Mouse (Mus musculus) cerebellum, adult 11-12 months (tissue): ENCODE measurements around the gene Cryba4.

Experiments used
- DNase-seq: peaks from one replicate; pipeline ENCODE4 v3.0.0; 2022

The Cryba4 gene

GRCm38 (mm10) chr5:112235806-112236205, 16.5 kb downstream of the Cryba4 start:
- no peak for DNase-seq

DNA sequence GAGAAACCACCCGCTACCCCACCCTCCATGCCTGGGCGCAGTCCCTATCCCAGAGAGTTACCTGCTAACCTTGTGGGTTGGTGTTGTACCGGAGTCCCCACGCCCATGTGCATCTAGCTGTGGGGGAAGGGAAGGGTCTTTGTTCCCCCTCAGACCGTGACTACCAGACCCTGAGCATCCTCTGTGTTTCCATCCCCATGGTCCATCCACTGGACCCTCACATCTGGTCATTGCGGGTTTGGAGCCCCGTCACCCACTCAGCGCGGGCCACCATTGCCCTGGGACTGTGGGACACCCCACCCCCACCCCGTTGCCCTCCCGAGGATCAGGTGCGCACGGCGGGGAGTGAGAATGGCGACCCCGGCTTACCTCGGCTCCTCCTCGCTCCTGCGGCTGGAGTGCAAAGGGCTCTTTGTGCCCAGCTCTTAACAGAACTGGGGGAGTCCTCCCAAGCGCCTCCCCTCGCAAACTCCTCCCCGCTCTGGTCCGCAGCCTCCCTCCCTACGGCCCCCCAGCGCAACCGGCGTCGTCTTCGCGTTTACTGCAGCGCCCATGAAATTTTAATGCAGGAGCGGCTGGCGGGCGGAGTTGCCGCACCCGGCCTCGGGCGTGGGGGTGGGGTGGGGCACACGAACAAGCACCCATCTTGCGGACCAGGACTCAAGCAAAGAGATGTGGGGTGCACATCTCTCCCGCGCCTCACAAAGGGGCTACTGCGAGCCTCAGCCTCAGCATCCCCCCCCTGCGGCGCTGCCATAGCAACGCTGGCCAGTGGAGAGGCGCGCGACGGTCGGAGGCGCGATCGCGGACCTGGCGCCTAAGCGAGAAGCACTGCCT, 23.9 kb downstream of the Cryba4 start:
- DNase-seq = no peak

- DNase-seq = no peak
These were observed 24.4 kb downstream of the Cryba4 start for GRCm38 (mm10) chr5:112227898-112228239.

GRCm38 (mm10) chr5:112227354-112227753, 25.0 kb downstream of the Cryba4 start:
- no peak for DNase-seq

DNA sequence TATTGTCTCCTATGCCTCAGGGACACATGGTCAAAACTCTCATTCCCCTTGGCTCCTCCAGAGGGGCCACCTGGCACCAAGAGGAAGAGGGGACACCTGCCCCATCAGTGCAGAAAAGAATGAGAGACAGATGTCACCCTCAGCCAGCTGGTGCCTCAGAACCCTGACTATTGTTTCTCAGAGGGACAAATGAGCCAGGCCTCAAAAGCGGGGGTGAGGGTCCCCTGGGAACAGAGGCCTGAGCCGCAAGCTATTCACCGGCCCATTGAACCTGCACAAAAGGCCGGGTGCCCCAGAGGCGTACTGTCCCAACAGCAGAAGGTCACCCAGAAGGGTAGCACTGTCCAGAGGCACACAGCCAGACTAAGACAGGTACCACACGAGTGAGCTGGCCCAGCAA, 26.7 kb downstream of the Cryba4 start:
- DNase-seq = no peak

GRCm38 (mm10) chr5:112220203-112220602, 32.1 kb downstream of the Cryba4 start:
- DNase-seq = no peak

DNA sequence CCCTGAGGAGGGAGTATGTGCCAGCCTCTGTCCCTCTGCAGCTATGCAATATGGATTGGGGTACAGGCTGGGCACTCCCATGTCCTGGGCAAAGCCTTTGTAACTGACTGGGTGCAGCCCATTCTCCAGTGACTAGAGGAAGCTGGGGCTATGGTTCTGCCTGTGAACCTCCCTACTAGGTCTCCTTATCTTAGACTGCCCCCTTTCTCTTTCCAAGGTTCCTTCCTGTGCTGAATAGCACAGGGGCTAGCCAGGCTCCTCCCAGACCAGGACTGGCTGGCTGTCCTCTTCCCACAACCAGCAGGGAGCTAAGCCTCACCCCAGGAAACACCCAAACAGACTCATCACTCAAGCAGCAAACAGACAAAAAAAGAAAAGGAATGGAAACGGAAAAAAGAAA, 32.9 kb downstream of the Cryba4 start:
- no peak for DNase-seq

GRCm38 (mm10) chr5:112218679-112219078, 33.6 kb downstream of the Cryba4 start:
- no peak for DNase-seq

GRCm38 (mm10) chr5:112217031-112217430, 35.3 kb downstream of the Cryba4 start:
- DNase-seq = no peak

- no peak for DNase-seq
These were observed 36.0 kb downstream of the Cryba4 start for GRCm38 (mm10) chr5:112216335-112216734.

- no peak for DNase-seq
These were observed 36.5 kb downstream of the Cryba4 start for GRCm38 (mm10) chr5:112215801-112216251.

GRCm38 (mm10) chr5:112215291-112215751, 37.0 kb downstream of the Cryba4 start:
- DNase-seq = no peak

DNA sequence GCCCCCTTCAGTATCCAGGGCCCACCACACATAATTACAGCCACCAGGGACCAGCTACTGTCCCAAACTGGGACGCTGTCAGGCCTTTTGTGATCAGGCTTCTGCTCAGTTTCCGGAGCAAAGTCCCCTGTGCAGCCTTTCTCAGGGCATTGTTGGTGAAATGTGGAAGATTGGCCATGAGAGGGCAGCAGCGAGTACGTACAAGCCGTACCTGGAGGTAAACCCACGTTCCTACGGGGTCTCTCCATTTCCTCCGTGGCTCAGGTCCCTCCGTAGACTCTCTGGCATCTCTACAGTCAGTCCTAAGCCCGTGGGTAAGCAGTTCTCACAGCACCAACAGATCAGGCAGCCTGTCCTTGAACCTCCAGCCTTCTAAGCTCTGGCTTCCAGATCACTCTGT, 37.9 kb downstream of the Cryba4 start:
- DNase-seq = no peak

DNA sequence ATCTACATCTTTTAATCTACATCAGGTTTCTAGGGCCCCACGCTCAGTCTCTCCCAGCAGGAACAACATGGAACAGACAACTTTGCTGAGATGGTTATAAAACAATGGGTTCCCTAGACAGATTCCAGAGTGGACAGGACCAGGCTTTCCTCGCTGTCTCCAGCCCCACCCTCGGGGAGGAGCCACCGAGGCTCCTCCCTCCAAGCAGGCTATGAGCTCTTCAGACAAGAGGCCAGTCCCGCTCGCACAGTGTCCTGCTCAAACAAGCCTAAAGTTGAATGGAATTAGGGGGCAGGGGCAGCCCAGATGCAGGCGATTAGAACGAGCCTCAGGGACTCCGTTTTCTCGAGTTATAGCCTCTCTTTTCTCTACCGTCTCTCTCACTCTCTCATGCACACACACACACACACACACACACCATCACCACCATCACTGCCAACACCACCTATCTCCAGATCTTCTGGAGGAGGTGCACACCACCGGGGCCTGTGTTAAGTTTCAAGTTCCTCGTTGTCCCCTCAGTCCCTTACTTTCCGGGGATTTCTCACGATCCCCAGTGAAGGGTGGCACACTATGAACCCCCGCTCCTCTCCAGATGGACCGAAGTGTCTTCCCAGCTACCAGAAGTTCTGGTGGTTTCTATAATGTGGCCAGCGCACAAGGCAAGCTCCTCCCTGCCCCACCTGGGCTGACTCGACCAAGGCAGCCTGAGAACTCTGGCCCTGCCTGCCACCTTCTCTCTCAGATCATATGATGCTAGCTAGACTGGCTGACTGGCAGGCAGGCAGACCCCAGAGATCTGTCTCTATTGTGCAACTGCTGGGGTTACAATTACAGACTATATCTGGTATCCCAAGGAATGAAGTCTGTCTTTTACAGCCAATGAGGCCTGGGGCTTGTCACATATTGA, 38.7 kb downstream of the Cryba4 start:
- DNase-seq = no peak

- no peak for DNase-seq
These were observed 39.5 kb downstream of the Cryba4 start for GRCm38 (mm10) chr5:112212711-112213264.

- DNase-seq = no peak
These were observed 40.4 kb downstream of the Cryba4 start for GRCm38 (mm10) chr5:112211911-112212310.

GRCm38 (mm10) chr5:112210104-112210503, 42.2 kb downstream of the Cryba4 start:
- DNase-seq = no peak

DNA sequence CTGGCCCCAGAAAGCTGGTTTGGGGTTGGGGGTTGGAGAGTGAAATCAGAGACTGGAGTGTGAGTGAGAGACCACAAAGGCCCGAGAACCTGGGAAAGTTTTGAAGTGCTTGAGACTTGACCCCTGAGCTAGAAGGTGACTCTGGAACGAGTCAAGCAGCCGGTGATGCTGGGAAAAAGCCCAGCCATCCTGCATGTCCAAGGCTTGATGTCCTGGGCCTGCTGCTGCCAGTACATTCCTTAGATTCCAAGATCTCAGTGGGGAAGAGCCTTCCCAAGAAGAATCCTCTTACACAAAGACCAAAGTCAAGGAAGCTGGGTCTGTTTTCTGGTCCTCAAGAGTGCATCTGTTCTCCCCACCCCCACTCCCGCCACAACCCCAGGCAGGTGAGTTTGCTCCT, 44.0 kb downstream of the Cryba4 start:
- DNase-seq = no peak

DNA sequence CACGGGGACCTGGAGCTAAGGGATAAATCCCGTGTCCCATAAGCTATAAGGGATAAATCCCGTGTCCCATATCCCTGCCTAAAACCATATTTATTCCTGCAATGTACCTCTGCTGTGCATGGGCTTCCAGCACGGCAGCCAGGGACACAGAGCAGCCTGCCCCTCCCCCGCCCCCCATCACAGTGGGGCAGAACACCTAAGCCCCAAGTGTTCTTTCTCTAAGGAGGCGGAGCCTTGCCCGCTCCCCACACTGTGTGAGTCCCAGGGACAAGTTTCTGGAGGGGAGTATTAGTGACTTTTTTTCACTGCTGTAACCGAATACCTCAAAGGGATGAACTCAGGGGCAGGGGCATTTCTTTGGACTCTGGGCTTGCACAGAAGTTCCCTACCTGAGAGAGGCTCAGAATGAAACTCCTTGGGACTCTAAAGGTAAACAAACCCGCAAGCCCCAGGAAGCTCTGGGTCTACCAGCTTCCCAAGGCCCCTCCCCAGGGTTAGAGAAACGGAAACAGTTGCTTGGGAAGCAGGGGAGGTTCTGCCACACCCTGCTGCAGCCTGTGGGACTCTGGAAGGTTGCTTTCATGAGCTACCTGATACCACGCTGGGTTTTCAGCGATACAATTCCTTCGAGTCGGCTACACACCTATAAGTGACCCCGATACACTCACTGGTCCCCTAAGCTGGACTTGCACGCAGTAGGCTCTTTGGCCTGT, 45.6 kb downstream of the Cryba4 start:
- no peak for DNase-seq

GRCm38 (mm10) chr5:112199656-112200055, 52.7 kb downstream of the Cryba4 start:
- DNase-seq = no peak
